Mouse (Mus musculus): Measurements from ENCODE around the gene Coro6.

Coro6 gene

DNA sequence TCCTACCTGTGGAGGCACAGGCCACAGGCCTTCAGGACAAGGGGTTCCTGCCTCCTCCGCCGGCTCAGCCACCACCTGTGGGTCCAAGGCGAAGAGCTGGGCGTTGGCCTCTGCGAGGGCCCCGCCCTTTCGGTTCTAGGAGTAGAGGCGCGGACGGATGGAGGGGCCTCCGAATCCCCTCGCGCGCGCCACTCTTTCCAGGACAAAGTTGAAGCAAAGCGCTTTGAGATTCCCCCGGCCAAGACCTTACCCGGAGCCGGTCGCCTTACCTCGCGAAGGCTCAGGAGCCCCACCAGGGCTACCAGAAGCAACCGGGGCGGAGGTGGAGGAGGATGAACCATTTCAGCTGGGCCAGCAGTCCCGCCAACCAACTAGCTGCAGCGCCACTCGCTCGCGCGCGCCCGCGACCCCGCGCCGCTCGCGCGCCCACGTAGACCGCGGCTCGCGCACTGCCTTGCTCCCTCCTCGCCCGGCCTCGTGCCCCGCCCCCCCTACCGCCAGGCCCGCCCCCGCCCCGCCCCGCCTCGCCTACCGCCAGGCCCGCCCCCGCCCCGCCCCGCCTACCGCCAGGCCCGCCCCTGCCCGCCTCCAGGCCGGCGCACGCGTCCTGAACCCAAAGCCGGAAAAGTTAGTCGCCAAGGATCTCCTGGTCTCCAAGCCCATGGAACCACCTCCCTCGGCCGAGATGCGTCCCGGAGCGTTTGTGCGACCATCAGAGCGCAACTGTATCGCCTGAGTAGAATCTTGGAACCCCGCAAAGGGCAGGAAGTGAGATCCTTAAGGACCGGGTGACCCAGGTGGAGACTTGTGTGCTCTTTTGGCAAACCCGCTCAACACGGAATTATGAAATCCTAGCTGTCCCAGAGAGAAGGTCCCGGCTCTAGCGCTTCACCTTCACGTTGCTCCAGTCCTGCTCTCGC, 50.9 kb downstream of the Coro6 start:
- peak; percentile 76 for DNase-seq (ENCODE audit: low spot score)

DNA sequence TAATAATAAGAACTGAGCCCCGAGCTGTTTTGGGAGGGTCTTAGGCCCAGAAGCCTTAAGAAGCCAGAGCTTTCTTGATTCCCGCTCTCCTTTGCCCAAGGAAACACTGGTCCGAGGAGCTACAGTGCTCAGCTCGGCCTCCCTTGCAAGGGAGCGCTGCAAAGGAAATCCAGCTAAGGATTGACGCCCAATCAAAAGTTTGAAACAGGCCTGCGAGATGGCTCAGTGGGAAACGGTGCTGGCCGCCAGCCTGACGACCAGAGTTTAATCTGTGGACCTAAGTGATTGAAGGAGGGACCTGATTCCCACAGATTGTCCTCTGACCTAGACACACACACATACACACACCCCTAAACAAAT, 51.6 kb downstream of the Coro6 start:
- no peak for DNase-seq (ENCODE audit: low spot score)

DNA sequence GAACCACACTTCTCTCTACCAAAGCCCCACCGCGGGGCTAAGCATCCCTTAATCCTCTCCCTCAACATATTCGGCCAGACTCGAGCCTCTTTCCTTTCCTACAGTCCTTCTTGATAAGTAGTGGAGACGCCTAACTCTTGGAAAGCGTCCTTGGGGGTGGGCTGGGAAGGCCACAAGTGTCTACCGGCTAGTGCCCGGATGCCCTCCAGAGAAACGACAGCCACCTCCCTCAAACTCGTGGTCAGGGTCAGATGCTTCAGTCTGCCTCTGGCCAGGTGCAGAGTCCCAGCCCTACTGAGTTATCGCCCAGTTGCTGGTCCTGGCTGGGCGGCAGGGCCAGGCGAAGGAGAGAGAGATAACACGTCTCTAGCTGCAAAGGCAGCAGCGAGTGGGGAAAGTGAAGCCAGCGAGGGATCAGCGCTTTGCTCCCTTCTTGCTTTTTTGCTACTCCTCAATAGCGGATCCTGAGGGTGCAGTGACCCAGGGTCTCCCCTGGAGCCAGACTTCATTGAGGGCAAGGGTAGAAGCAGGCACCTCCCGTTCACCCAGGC, 52.1 kb downstream of the Coro6 start:
- DNase-seq (ENCODE audit: low spot score), result no peak

DNA sequence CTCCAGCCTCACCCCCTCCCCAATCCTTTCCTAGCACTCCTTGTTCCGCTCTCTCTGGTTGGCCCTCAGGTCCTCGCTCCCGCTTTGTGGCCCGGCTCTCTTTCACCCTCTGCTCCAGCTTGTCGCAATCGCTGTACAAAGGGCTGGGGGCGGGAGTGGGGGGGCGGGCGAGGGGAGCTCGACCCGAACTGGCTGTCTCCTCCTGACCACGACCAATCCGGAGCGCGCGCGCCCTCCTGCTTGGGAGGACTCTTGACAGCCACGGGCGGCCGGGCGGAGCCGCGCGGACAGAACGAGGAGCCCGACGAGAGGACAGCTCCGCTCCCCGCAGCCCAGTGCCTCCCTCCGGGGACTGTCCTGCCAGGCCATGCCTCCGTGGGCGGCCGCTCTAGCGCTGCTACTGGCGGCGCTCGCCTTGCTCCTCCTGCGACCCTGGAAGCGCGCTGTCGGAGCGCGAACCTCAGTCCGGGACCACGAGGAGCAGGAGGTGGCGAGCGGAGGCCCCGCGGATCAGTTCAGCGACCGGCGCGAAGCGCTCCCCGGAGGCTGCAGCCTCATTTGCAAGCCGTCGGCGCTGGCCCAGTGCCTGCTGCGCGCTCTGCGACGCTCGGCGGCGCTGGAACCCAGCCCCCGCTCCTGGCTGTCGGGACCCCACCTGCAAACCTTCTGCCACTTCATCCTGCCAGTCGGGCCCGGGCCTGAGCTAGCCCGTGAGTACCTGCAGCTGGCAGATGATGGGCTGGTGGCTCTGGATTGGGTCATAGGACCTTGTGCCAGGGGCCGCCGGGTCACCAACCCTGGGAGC, 52.8 kb downstream of the Coro6 start, which contains the start of gene Abhd15:
Abhd15 (plus strand) TSS at position 290 of the 805 bp plus-strand sequence.
- peak; percentile 51 for DNase-seq (ENCODE audit: low spot score)

DNA sequence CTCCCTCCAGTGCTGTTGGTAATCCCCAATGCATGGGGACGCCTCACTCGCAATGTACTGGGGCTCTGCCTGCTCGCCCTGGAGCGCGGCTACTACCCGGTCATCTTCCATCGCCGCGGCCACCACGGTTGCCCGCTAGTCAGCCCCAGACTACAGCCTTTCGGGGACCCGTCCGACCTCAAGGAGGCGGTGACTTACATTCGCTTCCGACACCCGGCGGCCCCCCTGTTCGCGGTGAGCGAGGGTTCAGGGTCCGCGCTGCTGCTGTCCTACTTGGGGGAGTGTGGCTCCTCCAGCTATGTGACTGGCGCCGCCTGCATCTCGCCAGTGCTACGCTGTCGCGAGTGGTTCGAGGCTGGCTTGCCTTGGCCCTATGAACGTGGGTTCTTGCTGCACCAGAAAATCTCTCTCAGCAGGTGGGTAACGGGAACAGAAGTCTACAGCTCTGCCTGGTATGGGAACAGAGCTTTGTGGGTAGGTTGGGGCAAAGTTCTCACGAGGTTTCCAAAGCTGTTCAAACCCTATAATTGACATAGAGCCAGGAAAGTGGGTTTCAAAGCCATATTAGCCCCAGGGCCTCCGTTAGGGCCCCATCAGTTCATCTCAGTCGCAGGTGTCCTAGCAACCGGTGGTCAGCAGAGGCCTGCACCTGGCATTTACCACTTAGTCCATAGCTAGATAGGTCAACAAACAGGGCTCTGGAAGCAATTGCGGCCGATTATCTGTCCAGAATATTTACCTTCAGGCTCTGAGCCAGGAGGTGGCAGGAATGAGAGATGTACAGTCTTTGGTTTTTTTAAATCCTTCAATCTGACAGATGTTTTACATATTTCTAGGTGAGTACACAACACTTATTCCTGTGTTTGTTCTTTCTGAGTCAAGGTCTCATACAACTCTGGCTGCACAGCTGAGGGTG, 53.7 kb downstream of the Coro6 start, which contains the start of gene Trp53i13:
Trp53i13 (minus strand) TSS at position 344 of the 916 bp plus-strand sequence.
- no peak for DNase-seq (ENCODE audit: low spot score)

DNA sequence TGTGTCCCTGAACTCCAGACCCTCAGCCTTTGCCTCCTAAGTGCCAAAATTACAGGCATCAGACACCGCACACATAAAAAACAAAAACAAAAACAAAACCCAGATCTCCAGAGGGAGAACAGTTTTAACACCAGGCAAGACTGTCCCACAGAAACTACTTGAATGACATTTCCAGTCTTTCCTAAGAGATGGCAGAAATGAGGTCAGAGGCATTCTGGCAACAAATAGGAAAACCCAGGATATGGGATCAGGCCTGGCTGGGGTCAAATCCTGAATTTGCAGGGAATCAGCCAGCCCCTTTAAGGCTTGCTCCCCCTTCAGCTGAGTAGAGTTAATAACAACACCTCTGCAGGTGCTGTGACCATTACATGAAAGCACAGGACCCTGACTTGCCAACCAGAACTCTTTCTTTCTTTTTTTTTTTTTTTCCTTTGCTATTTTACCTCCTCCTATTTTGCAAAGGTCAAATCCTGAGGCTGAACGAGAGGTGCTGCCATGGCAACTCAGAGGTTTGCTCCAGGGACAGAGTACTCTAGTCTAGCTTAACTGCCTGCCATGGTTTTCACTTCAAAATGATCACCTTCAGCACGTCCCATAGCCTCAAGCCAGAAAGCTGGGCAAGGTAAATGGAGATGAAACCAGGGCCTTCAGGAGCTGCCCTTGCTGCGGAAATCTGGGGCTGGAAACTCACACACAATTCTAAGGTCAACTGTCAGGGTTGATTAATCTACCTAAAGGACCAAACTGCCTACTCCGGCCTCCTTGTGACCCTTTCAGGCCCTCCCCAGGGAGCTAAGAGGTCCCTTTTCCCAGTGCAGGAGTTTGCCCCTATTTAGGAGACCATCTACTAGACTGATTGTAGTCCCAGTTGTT, 54.6 kb downstream of the Coro6 start:
- no peak for DNase-seq (ENCODE audit: low spot score)

DNA sequence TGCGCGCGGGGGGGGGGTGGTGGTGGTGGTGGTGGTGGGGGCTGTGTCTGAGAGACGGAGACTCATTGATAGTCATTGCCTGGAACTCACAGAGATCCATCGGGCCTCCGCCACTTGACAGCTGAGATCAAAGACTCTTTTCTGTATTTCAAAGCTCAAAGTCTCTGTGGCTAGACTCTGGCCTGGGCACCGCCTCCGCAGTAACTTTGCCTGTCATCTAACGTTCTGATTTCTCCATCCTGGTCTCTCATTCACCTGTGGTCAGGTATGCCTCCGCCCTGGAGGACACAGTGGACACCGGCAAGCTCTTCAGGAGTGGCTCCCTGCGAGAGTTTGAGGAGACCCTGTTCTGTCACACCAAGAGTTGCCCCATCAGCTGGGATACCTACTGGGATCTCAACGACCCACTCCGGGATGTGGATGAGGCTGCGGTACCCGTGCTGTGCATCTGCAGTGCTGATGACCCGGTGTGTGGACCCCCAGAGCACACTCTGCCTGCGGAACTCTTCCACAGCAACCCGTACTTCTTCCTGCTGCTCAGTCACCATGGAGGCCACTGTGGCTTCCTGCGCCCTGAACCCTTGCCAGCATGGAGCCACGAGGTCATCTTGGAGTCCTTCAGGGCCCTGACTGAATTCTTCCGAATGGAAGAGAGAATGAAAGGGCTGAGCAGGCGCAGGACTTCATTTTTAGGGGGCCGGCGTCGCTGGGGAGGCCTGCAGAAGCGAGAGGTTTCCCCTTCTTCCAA, 56.0 kb downstream of the Coro6 start:
- no peak for DNase-seq (ENCODE audit: low spot score)

DNA sequence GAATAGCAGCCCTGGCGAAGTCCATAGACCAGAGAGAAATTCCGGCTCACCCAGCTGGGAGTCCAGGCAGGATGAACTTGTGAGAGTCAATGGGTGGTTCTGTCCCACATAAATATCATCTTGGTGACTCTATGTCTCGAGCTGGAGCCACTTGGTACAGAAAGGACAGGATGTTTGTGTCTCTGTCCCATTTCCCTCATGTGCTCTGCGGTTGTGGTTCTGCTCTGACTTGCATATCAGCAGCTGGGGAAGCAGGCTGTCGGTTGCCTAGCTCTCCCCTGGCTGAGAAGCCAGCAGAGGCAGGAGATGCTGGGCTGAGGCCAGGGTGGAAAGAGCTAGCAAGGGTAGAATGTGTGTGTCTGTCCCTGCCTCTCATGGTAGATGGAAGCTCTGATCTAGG, 56.8 kb downstream of the Coro6 start, which contains the start of gene Gm10392:
Gm10392 (minus strand) TSS at position 156 of the 400 bp plus-strand sequence.
- DNase-seq (ENCODE audit: low spot score), result no peak

Data from spleen, adult 12 weeks (tissue).